Comparison of ENCODE assay signal across 8 mouse cellular contexts in genomic region chr8:95202649-95203275, GRCm38 (mm10). TPM values are rescaled to one million over a fixed set of nuclear protein-coding genes. Genes with fewer than 3 reads are reported as not detected.
DNase-seq lines count a peak whose midpoint lies in the region; ATAC-seq and TF ChIP-seq lines count a peak whose summit lies in the region.

Gene Kifc3 (minus strand): TSS chr8:95202812.

- no peaks in the 10 kb centered on the region for H3K27me3 ChIP-seq in heart, embryonic 13.5 days (replicated peaks)
- H3K27me3 ChIP-seq in myocyte (ENCODE audit: control insufficient read depth, insufficient read depth, insufficient read length) = no peaks in the 10 kb centered on the region

- H3K9ac ChIP-seq in heart, embryonic 13.5 days = 0 out of 2 replicates have a peak within 1 kb of the TSS, but pooled peaks have one; percentile 48

- no peaks in the 10 kb centered on the region for H3K79me2 ChIP-seq in myocyte (ENCODE audit: control insufficient read depth, insufficient read depth)

- TF ChIP-seq POLR2A in myocyte (IDR thresholded peaks at IDR 0.05; ENCODE audit: insufficient read length, low read depth) = no peak

- no peaks in the 10 kb centered on the region for H3K36me3 ChIP-seq in heart, embryonic 13.5 days
- no peaks in the 10 kb centered on the region for H3K36me3 ChIP-seq in myocyte (ENCODE audit: control insufficient read depth, insufficient read depth)

- no peak for ATAC-seq in heart, embryonic 13.5 days (ENCODE audit: extremely low read depth, insufficient number of reproducible peaks, low FRiP score, low TSS enrichment)

- no peak within 1 kb of the TSS for H3K27ac ChIP-seq in heart, embryonic 13.5 days (replicated peaks)

- H3K9me3 ChIP-seq in heart, embryonic 13.5 days = no peaks in the 10 kb centered on the region

- no peak within 1 kb of the TSS for H3K4me2 ChIP-seq in heart, embryonic 13.5 days
- H3K4me2 ChIP-seq in myocyte (ENCODE audit: low read depth) = no peak within 1 kb of the TSS

- peaks cover 20% of the 10 kb centered on the region for H3K4me1 ChIP-seq in heart, embryonic 13.5 days

- DNase-seq in layer of hippocampus, adult 18-20 months (ENCODE audit: low spot score in 2 of 2) = no peak
- DNase-seq in layer of hippocampus, adult 9-11 months = no peak
- DNase-seq in adrenal gland, postnatal 10 days = peak; percentile 61
- DNase-seq in kidney, postnatal 25 days = peak; percentile 76 to 91
- no peak for DNase-seq in B cell, adult 2 months
- DNase-seq in embryo, embryonic 10 days (ENCODE audit: low spot score) = no peak

- H3ac ChIP-seq in myocyte (ENCODE audit: control insufficient read depth, insufficient read length) = no peak within 1 kb of the TSS

- 46% methylated on average over 14 of the region's 14 CpGs for WGBS in heart, embryonic 13.5 days

- no peak within 1 kb of the TSS for H3K4me3 ChIP-seq in heart, embryonic 13.5 days
- H3K4me3 ChIP-seq in myocyte = no peak within 1 kb of the TSS

TF ChIP-seq in myocyte, 11 proteins besides CTCF, POLR2A, EP300 and RAD21:
- no peak for TF ChIP-seq E2F4 (IDR thresholded peaks at IDR 0.05; ENCODE audit: insufficient read depth)

RNA-seq across cellular contexts. Expression of gene Kifc3, which starts in this region (rescaled TPM):
- total RNA-seq in layer of hippocampus, adult 18-20 months (2021) = 10 to 100 TPM; 57.0 to 57.2 TPM
- 10 to 100 TPM; 80.0 to 89.0 TPM for total RNA-seq in adrenal gland, postnatal 10 days (2021)
- polyA plus RNA-seq in heart, embryonic 13.5 days (2015; fragmentation: Nextera tagmentation; extraction: Ambion mirVana) = 10.6 and 12.1 TPM in 2 replicates
- polyA plus RNA-seq in myocyte (2012; fragmentation: generic; extraction: Trizol) = 22.6 TPM

Comparison
In these comparisons a context has a peak if more than half of its experiments do, and no peak if none do; other contexts are left out.
1. DNase-seq: peak in adrenal gland, postnatal 10 days (single experiment) and kidney, postnatal 25 days (2 of 2); none in layer of hippocampus, adult 18-20 months (0 of 2), layer of hippocampus, adult 9-11 months (single experiment), B cell, adult 2 months (0 of 2) and embryo, embryonic 10 days (single experiment).